Mouse (Mus musculus): Measurements from ENCODE around the gene Dnhd1.
"Not testable (repeated sequence)": the region's sequence is repeated elsewhere in the genome, so short reads cannot be mapped to it uniquely, and the experiment has no call there.

Dnhd1 gene

GRCm38 (mm10) chr7:105740089-105740795 is 89.6 kb downstream of the Dnhd1 start:
- no peak for DNase-seq (ENCODE audit: low spot score)

DNA sequence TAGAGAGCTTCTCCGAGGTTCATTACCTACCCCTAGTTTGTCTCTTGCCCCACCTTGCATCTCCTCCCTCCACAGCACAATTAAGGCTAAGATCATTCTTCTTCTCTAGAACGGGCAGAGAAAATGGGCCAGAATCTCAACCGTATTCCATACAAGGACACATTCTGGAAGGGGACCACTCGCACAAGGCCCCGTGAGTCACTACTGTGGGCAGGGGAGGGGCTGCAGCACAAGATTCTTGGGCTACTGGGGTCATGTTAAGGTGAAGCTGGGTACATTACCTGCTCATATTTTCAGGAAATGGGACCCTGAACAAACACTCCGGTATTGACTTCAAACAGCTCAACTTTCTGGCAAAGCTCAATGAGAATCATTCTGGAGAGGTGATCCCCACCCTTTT is 90.2 kb downstream of the Dnhd1 start:
- no peak for DNase-seq (ENCODE audit: low spot score)

DNA sequence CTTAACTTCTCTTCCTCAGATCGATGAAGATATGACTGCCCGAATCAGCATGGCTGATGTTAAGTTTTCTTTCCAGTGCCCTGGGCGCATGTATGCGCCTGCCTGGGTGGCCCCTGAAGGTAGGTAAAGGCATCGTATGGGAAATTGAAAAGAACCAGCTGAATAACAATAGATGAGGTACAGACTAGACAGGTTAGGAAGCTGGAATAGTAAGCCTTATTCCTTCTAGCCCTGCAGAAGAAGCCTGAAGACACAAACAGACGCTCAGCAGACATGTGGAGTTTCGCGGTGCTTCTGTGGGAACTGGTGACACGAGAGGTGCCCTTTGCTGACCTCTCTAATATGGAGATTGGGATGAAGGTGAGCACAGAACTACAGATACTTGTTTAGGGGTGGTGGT is 91.4 kb downstream of the Dnhd1 start:
- DNase-seq (ENCODE audit: low spot score) = no peak

- DNase-seq (ENCODE audit: low spot score) = not testable (repeated sequence)
These were observed 92.0 kb downstream of the Dnhd1 start for GRCm38 (mm10) chr7:105742539-105743215.

DNA sequence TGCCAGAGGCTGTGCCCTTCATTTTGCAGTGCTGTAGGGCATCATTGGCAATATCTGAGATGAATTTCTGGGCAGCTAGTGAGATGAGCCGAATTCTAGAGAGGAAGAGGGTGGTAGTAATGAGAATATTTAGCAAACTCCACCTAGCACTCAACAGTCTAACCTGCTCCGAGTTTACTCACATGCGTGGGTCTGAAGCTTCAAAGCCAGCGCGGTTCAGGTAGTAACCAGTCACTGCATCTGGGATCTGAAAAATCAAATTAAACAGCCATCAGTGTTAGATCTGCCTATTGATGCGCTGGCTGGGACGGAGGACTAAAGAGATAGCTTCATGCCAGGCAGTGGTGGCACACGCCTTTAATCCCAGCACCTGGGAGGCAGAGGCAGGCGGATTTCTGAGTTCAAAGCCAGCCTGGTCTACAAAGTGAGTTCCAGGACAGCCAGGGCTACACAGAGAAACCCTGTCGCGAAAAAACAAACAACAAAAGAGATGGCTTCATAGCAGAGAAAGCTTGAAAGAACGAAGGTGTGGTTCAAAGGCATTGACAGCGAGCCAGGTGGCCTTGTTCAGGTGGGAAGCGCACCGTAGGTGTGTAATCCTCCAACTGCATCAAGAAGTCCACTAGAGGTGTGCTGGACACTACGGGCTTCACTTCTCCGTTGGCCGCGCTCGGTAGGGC is 92.8 kb downstream of the Dnhd1 start:
- DNase-seq (ENCODE audit: low spot score) = not testable (repeated sequence)

DNA sequence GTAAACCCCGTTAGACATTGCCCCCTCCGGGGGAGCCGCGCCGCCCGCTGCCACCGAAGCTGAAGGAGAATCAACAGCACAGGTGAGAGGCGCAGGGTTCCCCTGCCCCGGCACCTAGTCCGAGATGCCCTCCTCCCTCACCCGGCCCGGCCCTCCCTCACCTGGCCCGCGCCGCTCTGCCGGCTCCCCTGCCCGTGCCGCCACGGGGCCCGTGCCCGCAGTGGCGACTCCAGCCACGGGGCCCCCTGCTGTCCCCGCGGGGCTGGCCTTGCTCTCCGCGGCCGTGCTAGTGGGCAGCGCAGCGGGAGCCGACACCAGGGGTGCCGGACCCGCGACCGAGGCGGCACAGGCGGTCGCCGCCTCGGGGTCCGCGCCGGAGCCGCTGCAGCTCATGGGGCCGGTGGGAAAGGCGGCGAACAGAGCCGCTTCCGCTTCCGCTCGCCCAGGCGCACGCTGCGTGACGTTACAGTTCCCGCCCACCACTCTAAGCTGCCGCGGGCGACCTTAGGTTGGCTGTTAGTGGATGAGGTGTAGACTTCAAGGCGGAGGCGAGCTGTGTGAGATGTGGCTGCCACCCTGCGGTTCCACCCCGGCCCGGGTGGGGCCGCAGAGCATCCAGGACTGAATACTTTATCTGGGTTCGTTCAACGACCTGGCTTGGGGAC is 93.4 kb downstream of the Dnhd1 start, which contains the start of gene Taf10:
Taf10 (minus strand) TSS at position 436 of the 665 bp plus-strand sequence.
- DNase-seq (ENCODE audit: low spot score) = peak; percentile 92

- no peak for DNase-seq (ENCODE audit: low spot score)
These were observed 97.1 kb downstream of the Dnhd1 start for GRCm38 (mm10) chr7:105747776-105748175.

DNA sequence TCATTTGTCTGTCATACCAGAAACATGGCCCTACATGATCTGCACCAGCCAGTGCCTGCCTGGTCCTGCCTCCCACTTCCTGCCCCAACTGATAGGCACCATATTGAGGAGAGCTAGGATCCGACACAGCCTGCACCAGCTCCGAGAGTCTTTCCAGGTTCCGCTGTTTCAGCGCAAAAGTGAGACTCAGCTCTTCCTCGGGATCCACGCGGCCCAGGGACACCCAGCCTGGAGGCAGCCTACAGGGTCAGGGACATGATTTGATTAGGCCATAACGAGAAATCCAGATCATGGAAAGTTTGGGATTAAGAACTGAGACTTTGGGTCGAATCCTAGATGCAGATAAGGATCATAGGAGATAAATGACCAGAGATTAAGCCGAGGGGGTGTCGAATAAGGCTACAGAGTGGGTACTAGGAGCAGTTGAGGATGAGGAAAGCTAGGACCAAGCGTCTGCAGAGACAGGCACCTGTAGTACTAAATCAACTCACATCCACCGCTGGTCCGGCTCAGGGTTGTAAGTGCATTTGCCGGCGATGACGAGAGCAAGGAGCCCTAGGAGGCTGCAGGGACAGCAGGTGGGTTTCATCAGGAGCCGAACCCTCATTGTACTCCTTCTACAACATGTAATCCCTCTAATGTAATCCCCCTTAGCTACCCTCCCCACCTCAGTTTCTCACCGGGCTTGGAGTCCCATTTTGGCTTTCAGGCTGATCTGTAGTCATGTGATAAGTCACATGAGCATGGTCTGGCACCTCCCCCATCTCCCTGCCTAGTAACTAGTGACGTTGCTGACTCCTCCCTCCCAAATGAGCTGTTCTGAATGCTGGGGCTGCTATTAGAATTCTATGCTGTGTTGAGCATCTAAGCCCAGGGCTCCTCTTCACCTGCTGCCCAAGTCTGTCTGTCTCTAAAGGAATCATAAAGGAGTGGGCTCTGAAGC is 101.1 kb downstream of the Dnhd1 start, which contains the start of gene Tpp1:
Tpp1 (minus strand) TSS at position 745 of the 943 bp plus-strand sequence.
- peak; percentile 96 for DNase-seq (ENCODE audit: low spot score)

DNA sequence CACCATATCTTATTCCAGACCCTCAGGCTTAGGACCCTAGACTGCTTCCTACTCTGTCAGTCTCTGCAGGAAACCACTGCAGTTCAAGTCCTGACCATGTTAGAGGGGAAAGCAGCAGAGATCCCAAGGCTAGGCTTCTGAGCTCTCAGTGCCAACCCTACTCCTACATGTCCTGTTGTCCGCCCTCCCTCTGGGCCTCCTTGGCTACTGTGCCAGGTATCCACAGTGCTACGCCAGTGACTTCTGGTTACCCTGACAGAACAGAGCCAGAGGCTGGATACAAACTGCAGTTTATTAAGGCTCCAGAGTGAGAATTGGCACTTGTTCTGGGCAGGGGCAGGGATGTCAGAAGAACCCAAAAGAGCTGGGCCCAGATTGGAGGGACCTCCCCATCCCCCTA is 102.1 kb downstream of the Dnhd1 start:
- no peak for DNase-seq (ENCODE audit: low spot score)

GRCm38 (mm10) chr7:105753281-105753680 is 102.7 kb downstream of the Dnhd1 start:
- DNase-seq (ENCODE audit: low spot score) = no peak

GRCm38 (mm10) chr7:105761813-105762484 is 111.3 kb downstream of the Dnhd1 start:
- DNase-seq (ENCODE audit: low spot score) = no peak

GRCm38 (mm10) chr7:105762517-105763270 is 112.1 kb downstream of the Dnhd1 start:
- DNase-seq (ENCODE audit: low spot score) = no peak

GRCm38 (mm10) chr7:105764331-105764730 is 113.7 kb downstream of the Dnhd1 start:
- DNase-seq (ENCODE audit: low spot score) = no peak

GRCm38 (mm10) chr7:105767729-105768165 is 117.1 kb downstream of the Dnhd1 start:
- DNase-seq (ENCODE audit: low spot score) = no peak

DNA sequence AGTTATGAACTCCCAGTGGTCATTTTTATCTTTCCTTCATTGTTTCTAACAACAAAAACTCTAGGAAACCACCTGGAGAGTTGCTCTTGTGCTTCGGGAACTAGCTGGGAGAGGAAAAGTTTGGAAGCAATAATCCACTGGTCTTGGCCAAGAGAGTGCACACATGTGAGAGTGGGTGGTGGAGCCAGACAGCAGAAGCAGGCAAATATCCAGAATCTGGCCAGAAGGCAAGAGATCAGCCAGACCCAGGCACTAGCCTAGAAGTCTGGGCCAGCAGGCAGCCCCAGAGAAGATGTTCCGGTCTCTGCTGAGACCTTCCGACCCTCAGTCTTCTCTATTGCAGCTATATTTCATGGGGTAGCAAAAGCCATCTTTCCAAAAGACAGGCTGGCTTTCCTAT is 119.3 kb downstream of the Dnhd1 start:
- no peak for DNase-seq (ENCODE audit: low spot score)
